9 mouse cellular contexts compared by ENCODE assay signal in genomic region chr13:68998558-68998917, GRCm38 (mm10). TPM values are rescaled to one million over a fixed set of nuclear protein-coding genes. Genes with fewer than 3 reads are reported as not detected.
DNase-seq lines count a peak whose midpoint lies in the region; ATAC-seq and TF ChIP-seq lines count a peak whose summit lies in the region.
"Had no signal": no experiment of that assay in that cellular context is flagged by ENCODE, and none has a peak within 500 bp of the region (broad histone marks: within the 10 kb centered on the region; RNA-seq: fewer than 3 reads in every experiment).

No protein-coding gene starts in this region.

- H3K4me3 ChIP-seq in heart, embryonic 11.5 days (ENCODE audit: low read depth, low read length), result peak overlapping the region; percentile 66
- peak overlapping the region; percentile 63 for H3K4me3 ChIP-seq in heart, embryonic 15.5 days
- H3K4me3 ChIP-seq in liver, embryonic 14.5 days (ENCODE audit: insufficient read depth in 1 of 2, low read depth in 2 of 2, low read length in 2 of 2), result peak overlapping the region; percentile 37 to 38

- WGBS in heart, embryonic 11.5 days (ENCODE audit: insufficient replicate concordance), result under 1% methylated on average over 17 of the region's 17 CpGs
- WGBS in heart, embryonic 15.5 days, result 1% methylated on average over 17 of the region's 17 CpGs
- under 1% methylated on average over 17 of the region's 17 CpGs for WGBS in liver, embryonic 14.5 days (ENCODE audit: insufficient replicate concordance)

- H3K27me3 ChIP-seq in heart, embryonic 11.5 days (ENCODE audit: control insufficient read depth, insufficient read depth, low read length), result peaks cover 45% of the 10 kb centered on the region
- peaks cover 52% of the 10 kb centered on the region for H3K27me3 ChIP-seq in heart, embryonic 15.5 days
- H3K27me3 ChIP-seq in liver, embryonic 14.5 days (ENCODE audit: control insufficient read depth, insufficient read depth, low read length), result peaks cover 25% of the 10 kb centered on the region

- peaks cover 5% of the 10 kb centered on the region; the same call in 1 of the 2 replicates for H3K4me1 ChIP-seq in heart, embryonic 11.5 days (ENCODE audit: control insufficient read depth, insufficient read depth, low read length)
- H3K4me1 ChIP-seq in heart, embryonic 15.5 days (replicated peaks), result peaks cover 20% of the 10 kb centered on the region
- H3K4me1 ChIP-seq in liver, embryonic 14.5 days (replicated peaks; ENCODE audit: control insufficient read depth in 2 of 2, insufficient read depth in 2 of 2, low read length in 1 of 2), result 0 out of 4 replicates have a peak, but pooled peaks cover 0 to 2% of the 10 kb centered on the region in 2 experiments

- no peak for TF ChIP-seq EP300 in liver, embryonic 14.5 days (IDR thresholded peaks at IDR 0.05; ENCODE audit: low read depth)

- peak; percentile 16; the same call in 1 of the 2 replicates for ATAC-seq in heart, embryonic 11.5 days (replicated peaks; ENCODE audit: insufficient number of reproducible peaks, low FRiP score, low TSS enrichment)
- no peak for ATAC-seq in heart, embryonic 15.5 days (replicated peaks; ENCODE audit: insufficient number of reproducible peaks, insufficient read depth, low FRiP score, low read depth)
- ATAC-seq in liver, embryonic 14.5 days (ENCODE audit: insufficient read depth), result no peak
- ATAC-seq in megakaryocyte progenitor cell, adult 5-6 weeks (replicated peaks; ENCODE audit: poor library complexity), result no peak

- H3K36me3 ChIP-seq in heart, embryonic 11.5 days (ENCODE audit: control insufficient read depth, insufficient read depth, low read length), result no peaks in the 10 kb centered on the region
- no peaks in the 10 kb centered on the region for H3K36me3 ChIP-seq in heart, embryonic 15.5 days
- H3K36me3 ChIP-seq in liver, embryonic 14.5 days (replicated peaks; ENCODE audit: control insufficient read depth, insufficient read depth, low read depth), result no peaks in the 10 kb centered on the region
- H3K36me3 ChIP-seq: G1E had no signal

- no peak overlapping the region; the same call in 1 of the 2 replicates for H3K9ac ChIP-seq in heart, embryonic 11.5 days (ENCODE audit: low read depth, low read length)
- H3K9ac ChIP-seq in heart, embryonic 15.5 days, result peak overlapping the region; percentile 59
- H3K9ac ChIP-seq in liver, embryonic 14.5 days (replicated peaks), result no peak overlapping the region

- H3K9me3 ChIP-seq in heart, embryonic 11.5 days (replicated peaks; ENCODE audit: control insufficient read depth, low read length), result no peaks in the 10 kb centered on the region
- H3K9me3 ChIP-seq in heart, embryonic 15.5 days (replicated peaks), result no peaks in the 10 kb centered on the region
- H3K9me3 ChIP-seq in liver, embryonic 14.5 days (ENCODE audit: control insufficient read depth, low read length), result no peaks in the 10 kb centered on the region

- TF ChIP-seq CTCF in brain, embryonic 14.5 days (IDR thresholded peaks at IDR 0.05; ENCODE audit: borderline replicate concordance, extremely low read depth, insufficient read depth, insufficient read length), result no peak
- no peak for TF ChIP-seq CTCF in liver, embryonic 14.5 days (IDR thresholded peaks at IDR 0.05; ENCODE audit: low read depth)

- H3K4me2 ChIP-seq in heart, embryonic 11.5 days, result peak overlapping the region; percentile 92
- peak overlapping the region; percentile 98 for H3K4me2 ChIP-seq in heart, embryonic 15.5 days
- H3K4me2 ChIP-seq in liver, embryonic 14.5 days (ENCODE audit: low read depth), result peak overlapping the region; percentile 40

- TF ChIP-seq POLR2A in brain, embryonic 14.5 days (IDR thresholded peaks at IDR 0.05; ENCODE audit: borderline replicate concordance, extremely low read depth, insufficient read depth, insufficient read length, poor library complexity, severe bottlenecking), result no peak

- no peak for DNase-seq in heart, adult 9 months (ENCODE audit: low spot score in 2 of 2)
- peak; percentile 38 for DNase-seq in brain, embryonic 14.5 days (ENCODE audit: low read depth)
- DNase-seq in liver, embryonic 14.5 days (ENCODE audit: low read depth in 3 of 3, low spot score in 3 of 3), result no peak
- DNase-seq in right cerebral cortex, postnatal 14 days, result peak; percentile 49
- DNase-seq in layer of hippocampus, postnatal 14 days (ENCODE audit: low spot score in 2 of 2), result no peak

- no peak overlapping the region for H3K27ac ChIP-seq in heart, embryonic 11.5 days (ENCODE audit: low read depth, low read length)
- no peak overlapping the region for H3K27ac ChIP-seq in heart, embryonic 15.5 days
- no peak overlapping the region for H3K27ac ChIP-seq in liver, embryonic 14.5 days

RNA-seq across cellular contexts. Expression of gene Adcy2, which starts 0.8 kb away (rescaled TPM):
- 0.54 and 0.74 TPM in 2 replicates for polyA plus RNA-seq in heart, embryonic 11.5 days (2014; fragmentation: Nextera tagmentation; extraction: Ambion mirVana)
- polyA plus RNA-seq in brain, embryonic 14.5 days (2012; rRNA removed), result 10.7 and 16.0 TPM in 2 replicates
- polyA plus RNA-seq in heart, embryonic 15.5 days (2015; fragmentation: Nextera tagmentation; extraction: Ambion mirVana), result 0.98 and 1.9 TPM in 2 replicates
- 0.38 TPM in 2 replicates for polyA plus RNA-seq in liver, embryonic 14.5 days (2012; rRNA removed)
- 0.27 and 0.33 TPM in 2 replicates for polyA plus RNA-seq in liver, embryonic 14.5 days (2014; fragmentation: Nextera tagmentation; extraction: Ambion mirVana)
- total RNA-seq in megakaryocyte progenitor cell, adult 5-6 weeks (2015), result not detected in 2 replicates
- total RNA-seq in megakaryocyte progenitor cell, adult 5-6 weeks (2017), result not detected in 2 replicates
- total RNA-seq in layer of hippocampus, postnatal 14 days (2021), result 10 to 100 TPM; 50.0 to 78.7 TPM
- polyA plus RNA-seq: G1E had no signal

Comparison
In these comparisons a context has a peak if more than half of its experiments do, and no peak if none do; other contexts are left out.
1. H3K4me2 ChIP-seq: peak in every context shown above with its lines; median percentile 98 in heart, embryonic 15.5 days; 92 in heart, embryonic 11.5 days; 40 in liver, embryonic 14.5 days.
2. DNase-seq: peak in brain, embryonic 14.5 days (single experiment) and right cerebral cortex, postnatal 14 days (single experiment); none in heart, adult 9 months (0 of 2), liver, embryonic 14.5 days (0 of 3) and layer of hippocampus, postnatal 14 days (0 of 2).
3. Peak in every context shown above with its lines, with median percentiles within 50 percentile points of each other: H3K4me3 ChIP-seq.